Mouse (Mus musculus): ENCODE data around the gene Ppil3.

DNA sequence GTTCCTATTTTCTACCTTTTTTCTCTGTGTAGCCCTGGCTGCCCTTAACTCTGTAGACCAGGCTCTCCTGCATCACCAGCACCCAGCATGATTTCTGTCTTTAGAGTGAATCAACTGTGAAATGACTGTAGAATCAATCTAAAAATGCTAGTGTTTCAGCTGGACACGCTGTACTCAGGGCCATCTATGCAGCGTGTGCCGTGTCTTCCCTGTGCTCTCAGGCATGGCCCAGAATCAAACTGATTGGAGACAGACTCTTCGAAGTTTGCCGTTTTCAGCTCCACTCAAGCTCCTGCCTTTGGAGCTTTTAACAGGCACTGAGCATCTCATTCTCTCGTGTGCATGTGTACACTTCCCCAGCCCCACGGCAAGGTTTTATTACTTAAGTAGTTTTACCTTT is 34.5 kb downstream of the Ppil3 start:
- TF ChIP-seq CTCF (IDR thresholded peaks at IDR 0.05; ENCODE audit: control insufficient read depth, insufficient read depth, low read length) (no peak), POLR2A (IDR thresholded peaks at IDR 0.05; ENCODE audit: borderline replicate concordance, control insufficient read depth, low read depth, low read length) (no peak)

Data from bone marrow, adult 2 months (tissue).